9 mouse cellular contexts compared by ENCODE assay signal in genomic region chr9:71679103-71679815, GRCm38 (mm10).
DNase-seq lines count a peak whose midpoint lies in the region; ATAC-seq and TF ChIP-seq lines count a peak whose summit lies in the region.
"Had no signal": no experiment of that assay in that cellular context is flagged by ENCODE, and none has a peak within 500 bp of the region (broad histone marks: within the 10 kb centered on the region; RNA-seq: fewer than 3 reads in every experiment).

No protein-coding gene starts in this region.

- no peak for TF ChIP-seq CTCF in intestine, postnatal 0 days (IDR thresholded peaks at IDR 0.05; ENCODE audit: low read depth)
- no peak for TF ChIP-seq CTCF in gastrocnemius, adult 2 months (IDR thresholded peaks at IDR 0.05)
- no peak for TF ChIP-seq CTCF in midbrain, postnatal 0 days (IDR thresholded peaks at IDR 0.05)
- TF ChIP-seq CTCF in thymus, adult 2 months (IDR thresholded peaks at IDR 0.05; ENCODE audit: borderline replicate concordance, control insufficient read depth, extremely low read depth, insufficient read depth, low read length, poor library complexity), result no peak

- H3K27ac ChIP-seq in intestine, embryonic 15.5 days, result no peak overlapping the region
- H3K27ac ChIP-seq in intestine, postnatal 0 days (ENCODE audit: low read depth, low read length), result no peak overlapping the region
- peak overlapping the region; percentile 73 for H3K27ac ChIP-seq in gastrocnemius, adult 2 months
- no peak overlapping the region for H3K27ac ChIP-seq in midbrain, postnatal 0 days (ENCODE audit: low read depth, low read length)
- no peak overlapping the region for H3K27ac ChIP-seq in thymus, adult 2 months (ENCODE audit: control insufficient read depth, insufficient read depth, low read length)

- no peak overlapping the region for H3K4me2 ChIP-seq in intestine, embryonic 15.5 days (replicated peaks)
- no peak overlapping the region for H3K4me2 ChIP-seq in intestine, postnatal 0 days (replicated peaks; ENCODE audit: low read depth)
- H3K4me2 ChIP-seq in midbrain, postnatal 0 days (ENCODE audit: low read depth, low read length, poor library complexity, severe bottlenecking), result no peak overlapping the region

- H3K9me3 ChIP-seq in intestine, embryonic 15.5 days, result no peaks in the 10 kb centered on the region
- no peaks in the 10 kb centered on the region for H3K9me3 ChIP-seq in intestine, postnatal 0 days (ENCODE audit: control insufficient read depth)
- no peaks in the 10 kb centered on the region for H3K9me3 ChIP-seq in midbrain, postnatal 0 days (ENCODE audit: low read length)

- no peak overlapping the region for H3K9ac ChIP-seq in intestine, embryonic 15.5 days
- no peak overlapping the region for H3K9ac ChIP-seq in intestine, postnatal 0 days (ENCODE audit: low read depth, low read length)
- H3K9ac ChIP-seq in midbrain, postnatal 0 days (replicated peaks; ENCODE audit: low read length, poor library complexity, severe bottlenecking), result no peak overlapping the region

- WGBS in intestine, embryonic 15.5 days, result 62% methylated on average over 11 of the region's 11 CpGs
- WGBS in intestine, postnatal 0 days, result 62% methylated on average over 11 of the region's 11 CpGs
- 71% methylated on average over 11 of the region's 11 CpGs for WGBS in midbrain, postnatal 0 days
- WGBS in thymus, adult 2 months, result 91% methylated on average over 11 of the region's 11 CpGs

- DNase-seq in brain, adult 2 months (ENCODE audit: low read depth, low spot score), result peak; percentile 49
- DNase-seq in gastrocnemius, adult 2 months, result peak; percentile 80
- peak; percentile 59 for DNase-seq in heart, postnatal 4 days
- no peak for DNase-seq in embryo, embryonic 9.5 days (ENCODE audit: extremely low spot score)
- no peak for DNase-seq in midbrain, postnatal 0 days (ENCODE audit: low spot score)
- no peak for DNase-seq in thymus, adult 2 months

- H3K27me3 ChIP-seq in intestine, embryonic 15.5 days (replicated peaks), result no peaks in the 10 kb centered on the region
- H3K27me3 ChIP-seq in intestine, postnatal 0 days (replicated peaks; ENCODE audit: control insufficient read depth, insufficient read depth, low read length), result no peaks in the 10 kb centered on the region
- no peaks in the 10 kb centered on the region for H3K27me3 ChIP-seq in midbrain, postnatal 0 days (ENCODE audit: insufficient read depth, low read length)
- H3K27me3 ChIP-seq in thymus, adult 2 months (ENCODE audit: control insufficient read depth, insufficient read depth, low read length), result no peaks in the 10 kb centered on the region

- H3K4me3 ChIP-seq in intestine, embryonic 15.5 days (replicated peaks), result no peak overlapping the region
- H3K4me3 ChIP-seq in intestine, postnatal 0 days (ENCODE audit: low read depth, low read length), result no peak overlapping the region
- H3K4me3 ChIP-seq in gastrocnemius, adult 2 months, result no peak overlapping the region
- H3K4me3 ChIP-seq in midbrain, postnatal 0 days (ENCODE audit: low read depth, low read length), result no peak overlapping the region
- H3K4me3 ChIP-seq in thymus, adult 2 months (ENCODE audit: control insufficient read depth, insufficient read depth, low read length), result no peak overlapping the region
- H3K4me3 ChIP-seq: myocyte had no signal

- peak; percentile 13; the same call in 1 of the 2 replicates for ATAC-seq in intestine, embryonic 15.5 days
- no peak for ATAC-seq in intestine, postnatal 0 days
- no peak for ATAC-seq in midbrain, postnatal 0 days (ENCODE audit: low FRiP score)

- intact Hi-C loops in gastrocnemius, adult 2 months (cut with DNase I), result loop anchor here (10.0 kb wide), 1 partner anchor 246 kb away; no protein-coding TSS in a partner anchor

- peaks cover 9% of the 10 kb centered on the region for H3K4me1 ChIP-seq in intestine, embryonic 15.5 days (replicated peaks)
- no peaks in the 10 kb centered on the region for H3K4me1 ChIP-seq in intestine, postnatal 0 days (replicated peaks; ENCODE audit: control insufficient read depth, insufficient read depth, low read length)
- no peaks in the 10 kb centered on the region; the same call in 1 of the 2 replicates for H3K4me1 ChIP-seq in midbrain, postnatal 0 days (ENCODE audit: insufficient read depth, low read length)
- no peaks in the 10 kb centered on the region for H3K4me1 ChIP-seq in thymus, adult 2 months (replicated peaks; ENCODE audit: control insufficient read depth, insufficient read depth, low read length)

- no peaks in the 10 kb centered on the region for H3K36me3 ChIP-seq in intestine, embryonic 15.5 days
- no peaks in the 10 kb centered on the region for H3K36me3 ChIP-seq in intestine, postnatal 0 days (ENCODE audit: control insufficient read depth, insufficient read depth)
- H3K36me3 ChIP-seq in midbrain, postnatal 0 days (ENCODE audit: insufficient read depth, low read length), result no peaks in the 10 kb centered on the region
- H3K36me3 ChIP-seq in thymus, adult 2 months (ENCODE audit: control insufficient read depth, insufficient read depth, low read length), result no peaks in the 10 kb centered on the region

- no peak for TF ChIP-seq POLR2A in thymus, adult 2 months (IDR thresholded peaks at IDR 0.05; ENCODE audit: control insufficient read depth, extremely low read depth, insufficient read depth, low read length, poor library complexity)

Comparison
In these comparisons a context has a peak if more than half of its experiments do, and no peak if none do; other contexts are left out.
1. DNase-seq: peak in brain, adult 2 months (single experiment), gastrocnemius, adult 2 months (single experiment) and heart, postnatal 4 days (single experiment); none in embryo, embryonic 9.5 days (single experiment), midbrain, postnatal 0 days (single experiment) and thymus, adult 2 months (single experiment).